Mouse (Mus musculus) stomach, postnatal 0 days (tissue): ENCODE measurements around the gene Ccdc12. TPM values are rescaled to one million over a fixed set of nuclear protein-coding genes. Genes with fewer than 3 reads are reported as not detected.

Source experiments
- ATAC-seq: fragments of 200-750 bp; cut with Nextera tagmentation; 2 replicates; pipeline ENCODE4 v1.8.0; 2017; ENCODE audit not compliant: low FRiP score, low TSS enrichment
- DNase-seq: peaks from one replicate; pipeline ENCODE4 v3.0.0-alpha.2; 2016; ENCODE audit warnings: low spot score
- H3K27ac ChIP-seq: fragments of 300-500 bp; sonication (generic); replicated peaks from 2 replicates; pipeline ENCODE4 v1.5.1; 2014; ENCODE audit warnings: mild to moderate bottlenecking, control low read depth
- H3K27me3 ChIP-seq: fragments of 300-500 bp; sonication (generic); 2 replicates; pipeline ENCODE4 v1.6.1; 2014; ENCODE audit warnings: low read length; ENCODE audit not compliant: control insufficient read depth, insufficient read depth
- H3K36me3 ChIP-seq: fragments of 300-500 bp; sonication (generic); 2 replicates; pipeline ENCODE4 v1.6.1; 2014; ENCODE audit warnings: low read length, mixed read lengths; ENCODE audit not compliant: control insufficient read depth, insufficient read depth
- H3K4me1 ChIP-seq: fragments of 300-500 bp; sonication (generic); replicated peaks from 2 replicates; pipeline ENCODE4 v1.6.1; 2014; ENCODE audit warnings: antibody characterized with exemption; ENCODE audit not compliant: control insufficient read depth, insufficient read depth
- H3K4me2 ChIP-seq: fragments of 300-500 bp; sonication (generic); replicated peaks from 2 replicates; pipeline ENCODE4 v1.6.1; 2014; ENCODE audit warnings: low read depth, mild to moderate bottlenecking, control low read depth, moderate library complexity
- H3K4me3 ChIP-seq: fragments of 300-500 bp; sonication (generic); 2 replicates; pipeline ENCODE4 v1.5.1; 2014; ENCODE audit warnings: low read depth, low read length, control low read depth
- H3K9ac ChIP-seq: fragments of 300-500 bp; sonication (generic); 2 replicates; pipeline ENCODE4 v1.6.1; 2014; ENCODE audit warnings: mild to moderate bottlenecking, low read length, control low read depth, mixed read lengths
- H3K9me3 ChIP-seq: fragments of 300-500 bp; sonication (generic); 2 replicates; pipeline ENCODE4 v1.6.1; 2016; ENCODE audit warnings: low read length; ENCODE audit not compliant: control insufficient read depth
- CTCF ChIP-seq: IDR thresholded peaks from 2 replicates; pipeline ENCODE4 v1.5.1; 2016; ENCODE audit warnings: antibody characterized with exemption, low read depth, mild to moderate bottlenecking, moderate library complexity
- EP300 ChIP-seq: optimal IDR thresholded peaks from 2 replicates; pipeline ENCODE3; 2016; ENCODE audit warnings: antibody characterized with exemption
- WGBS: fragments of 180-500 bp; shearing (Covaris S2); extraction: QIAGEN DNeasy Blood & Tissue Kit; methylation state at CpG from one replicate; pipeline ENCODE4 v1.1.7; 2014; 5-methylcytosine and 5-hydroxymethylcytosine counted together
- microRNA-seq: library from miRNA; unstranded; fragments of <30 nt; microRNA quantifications from one replicate; pipeline ENCODE4, GENCODE M21; 2016
- polyA plus RNA-seq: library from polyadenylated mRNA; unstranded; fragments of >200 nt; fragmentation: Nextera tagmentation; extraction: Ambion mirVana; gene quantifications from 2 replicates; pipeline ENCODE4 v1.2.1, GENCODE M21; 2015

Gene Ccdc12
- polyA plus RNA-seq, 1 experiment from 2014 or later = 139 TPM

DNA sequence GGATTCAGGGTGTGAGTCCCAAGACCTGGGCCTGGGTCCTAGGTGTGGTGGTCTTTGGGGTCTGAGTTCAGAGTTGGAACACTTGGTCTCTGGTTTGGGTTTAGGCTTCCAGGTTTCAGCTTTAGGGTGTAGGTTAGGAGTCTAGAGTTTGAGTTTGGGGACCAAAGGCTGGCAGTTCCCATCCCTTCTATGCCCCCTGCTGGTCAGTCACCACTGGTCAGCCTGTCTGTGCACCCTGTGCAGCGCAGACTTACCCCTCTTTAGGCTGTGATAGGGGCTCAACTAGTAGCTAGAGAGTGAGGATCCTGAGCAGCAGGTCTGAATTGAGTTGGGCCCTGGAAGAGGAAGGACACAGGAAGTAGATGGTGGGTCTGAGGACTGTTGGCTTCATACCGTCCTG lies 103.0 kb downstream of the Ccdc12 start:
- WGBS = 49% methylated on average over 2 of the region's 2 CpGs
- DNase-seq (peak; percentile 68), ATAC-seq (peak; percentile 59; the same call in 1 of the 2 replicates)
- Histone ChIP-seq H3K4me1 (0 out of 2 replicates have a peak, but pooled peaks cover 2% of the 10 kb centered on the region), H3K27ac (no peak overlapping the region), H3K4me2 (no peak overlapping the region), H3K36me3 (no peaks in the 10 kb centered on the region), H3K9ac (no peak overlapping the region), H3K4me3 (no peak overlapping the region), H3K27me3 (no peaks in the 10 kb centered on the region), H3K9me3 (no peaks in the 10 kb centered on the region)
- TF ChIP-seq EP300 (no peak), CTCF (peak; percentile 82)

DNA sequence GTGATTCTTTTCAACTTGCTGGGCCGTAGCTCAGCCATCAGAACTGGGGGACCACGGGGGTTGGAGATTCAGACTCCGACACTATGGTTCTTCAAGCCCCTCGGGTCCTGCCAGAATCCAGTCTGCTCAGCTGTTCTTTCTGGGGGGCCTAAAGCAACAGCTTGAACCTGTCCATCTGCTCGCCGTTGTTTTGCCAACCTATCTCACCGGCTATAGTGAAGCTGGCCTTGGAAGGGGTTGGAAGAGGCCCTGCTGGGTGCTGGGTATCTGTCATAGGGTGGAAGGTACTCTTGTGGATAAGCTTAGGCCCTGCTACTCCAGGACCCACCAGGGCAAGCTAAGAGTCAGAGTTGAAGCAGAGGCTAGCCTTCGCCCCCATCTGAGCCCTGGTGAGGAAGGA lies 104.6 kb downstream of the Ccdc12 start:
- no peak overlapping the region for H3K9ac ChIP-seq
- TF ChIP-seq EP300 = no peak
- no peak for TF ChIP-seq CTCF
- no peak overlapping the region for H3K27ac ChIP-seq
- H3K4me1 ChIP-seq = 0 out of 2 replicates have a peak, but pooled peaks cover 2% of the 10 kb centered on the region
- H3K4me3 ChIP-seq = no peak overlapping the region
- WGBS = 74% methylated on average over 8 of the region's 8 CpGs
- H3K4me2 ChIP-seq = no peak overlapping the region
- no peaks in the 10 kb centered on the region for H3K9me3 ChIP-seq
- ATAC-seq = no peak
- H3K36me3 ChIP-seq = no peaks in the 10 kb centered on the region
- DNase-seq = no peak
- H3K27me3 ChIP-seq = no peaks in the 10 kb centered on the region

Small RNAs within 50 kb of the gene (microRNA-seq; reads per million reads assigned to microRNA genes)
- gene Mir8107 = not detected

Other genes starting within 250 kb of the Ccdc12 start
- 6.3 and 7.8 TPM in 2 replicates for gene Ptpn23, start 248.3 kb upstream of the Ccdc12 start, polyA plus RNA-seq
- gene Ngp, start 236.8 kb upstream of the Ccdc12 start, polyA plus RNA-seq = 2.4 and 2.5 TPM in 2 replicates
- gene Klhl18, start 179.8 kb upstream of the Ccdc12 start, polyA plus RNA-seq = 5.7 and 5.8 TPM in 2 replicates
- gene Kif9, start 179.5 kb upstream of the Ccdc12 start, polyA plus RNA-seq = 1.3 and 1.4 TPM in 2 replicates
- 13.1 and 14.0 TPM in 2 replicates for gene Setd2, start 123.9 kb upstream of the Ccdc12 start, polyA plus RNA-seq
- 14.5 and 15.9 TPM in 2 replicates for gene Nradd, start 32.1 kb upstream of the Ccdc12 start, polyA plus RNA-seq
- 5.7 and 6.2 TPM in 2 replicates for gene Nbeal2, start 2.3 kb upstream of the Ccdc12 start, polyA plus RNA-seq
- 0.11 and 0.27 TPM in 2 replicates for gene Myl3, start 85.4 kb downstream of the Ccdc12 start, polyA plus RNA-seq
- gene Pth1r, start 90.6 kb downstream of the Ccdc12 start, polyA plus RNA-seq = 10.5 and 10.6 TPM in 2 replicates
- not detected in 2 replicates for gene Prss42, start 141.7 kb downstream of the Ccdc12 start, polyA plus RNA-seq
- gene Prss44, start 157.5 kb downstream of the Ccdc12 start, polyA plus RNA-seq = not detected in 2 replicates
- 0.04 TPM in 1 of 2 replicates, not detected in the other for gene Prss43, start 170.2 kb downstream of the Ccdc12 start, polyA plus RNA-seq
- not detected in 2 replicates for gene Prss45, start 178.1 kb downstream of the Ccdc12 start, polyA plus RNA-seq
- not detected in 2 replicates for gene Prss46, start 188.0 kb downstream of the Ccdc12 start, polyA plus RNA-seq
- 0.10 and 0.18 TPM in 2 replicates for gene Prss50, start 201.5 kb downstream of the Ccdc12 start, polyA plus RNA-seq
- 5.5 and 6.1 TPM in 2 replicates for gene Als2cl, start 223.4 kb downstream of the Ccdc12 start, polyA plus RNA-seq
- 1.5 and 1.6 TPM in 2 replicates for gene Tmie, start 223.6 kb downstream of the Ccdc12 start, polyA plus RNA-seq